Mouse (Mus musculus) G1E (cell line): ENCODE measurements at regions not wholly inside any gene's neighbourhood (a gene's known extent, or its start where the extent isn't known, plus 50 kb on each side); places are given as distances from the start of the nearest gene placed in this dataset.

Experiments used
- ATAC-seq: 2 replicates; pipeline ENCODE4 v1.8.0; 2016; ENCODE audit warnings: mild to moderate bottlenecking; ENCODE audit not compliant: insufficient number of reproducible peaks, poor library complexity, low FRiP score, severe bottlenecking; ENCODE audit errors: extremely low read depth
- DNase-seq: peaks from one replicate; pipeline ENCODE4 v3.0.0; 2012; ENCODE audit warnings: low spot score
- H3K27me3 ChIP-seq: 2 replicates; pipeline ENCODE4 v1.6.1; 2012; ENCODE audit warnings: mild to moderate bottlenecking, low read length, inconsistent platforms; ENCODE audit not compliant: insufficient read depth
- H3K36me3 ChIP-seq: replicated peaks from 2 replicates; pipeline ENCODE3; 2012; ENCODE audit warnings: mild to moderate bottlenecking, inconsistent platforms
- H3K4me1 ChIP-seq: 2 replicates; pipeline ENCODE4 v1.6.1; 2012; ENCODE audit warnings: low read depth, low read length, inconsistent platforms, mixed read lengths; ENCODE audit not compliant: insufficient read depth
- H3K4me3 ChIP-seq: 2 replicates; pipeline ENCODE4 v1.5.1; 2012; ENCODE audit warnings: low read depth, mild to moderate bottlenecking, inconsistent platforms, low read length, moderate library complexity, mixed read lengths
- H3K9me3 ChIP-seq: replicated peaks from 2 replicates; pipeline ENCODE4 v1.6.1; 2012; ENCODE audit warnings: inconsistent platforms
- CTCF ChIP-seq: IDR thresholded peaks from 2 replicates; pipeline ENCODE4 v1.5.1; 2012; ENCODE audit warnings: low read depth, low read length, inconsistent platforms, mixed read lengths
- GATA1 ChIP-seq: IDR thresholded peaks from 2 replicates; pipeline ENCODE4 v1.6.1; 2012; ENCODE audit warnings: borderline replicate concordance, low read length, inconsistent platforms, mixed read lengths
- GATA2 ChIP-seq: IDR thresholded peaks from 2 replicates; pipeline ENCODE4 v1.6.1; 2012; ENCODE audit warnings: low read depth, low read length, inconsistent platforms, borderline replicate concordance
- POLR2AphosphoS5 ChIP-seq: IDR thresholded peaks from 2 replicates; pipeline ENCODE4 v1.6.1; 2012; ENCODE audit warnings: low read depth, low read length, inconsistent platforms; ENCODE audit not compliant: insufficient replicate concordance
- TAL1 ChIP-seq: conservative IDR thresholded peaks from 2 replicates; pipeline ENCODE4 v1.6.1; 2012; ENCODE audit warnings: low read depth, low read length, inconsistent platforms, mixed read lengths

DNA sequence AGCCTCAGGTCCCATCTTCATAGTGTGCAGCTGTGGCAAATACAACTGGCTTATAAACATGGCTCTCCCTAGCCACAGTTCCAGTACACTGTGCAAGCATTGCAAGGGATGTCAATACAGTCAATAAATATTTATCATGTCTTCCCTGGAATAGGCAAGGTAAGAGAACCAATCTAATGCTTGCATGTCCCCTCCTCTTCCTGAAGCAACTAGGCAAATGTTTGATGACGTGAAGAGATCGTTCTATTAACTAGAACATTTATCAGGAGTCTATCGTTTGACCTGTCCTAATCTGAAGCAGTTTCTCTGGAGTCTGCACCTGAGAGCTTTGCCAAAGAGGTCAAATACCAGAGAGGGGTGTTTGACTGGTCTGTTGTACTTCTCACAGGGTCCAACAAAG, 72.4 kb upstream of the Klf9 start:
- Histone ChIP-seq H3K4me3 (no peak overlapping the region), H3K9me3 (no peaks in the 10 kb centered on the region), H3K27me3 (no peaks in the 10 kb centered on the region), H3K36me3 (no peaks in the 10 kb centered on the region), H3K4me1 (no peaks in the 10 kb centered on the region)
- DNase-seq (no peak), ATAC-seq (no peak)
- no peak for TF ChIP-seq GATA1
- no peak for TF ChIP-seq GATA2
- no peak for TF ChIP-seq CTCF
- no peak for TF ChIP-seq POLR2AphosphoS5
- TF ChIP-seq TAL1 = no peak

DNA sequence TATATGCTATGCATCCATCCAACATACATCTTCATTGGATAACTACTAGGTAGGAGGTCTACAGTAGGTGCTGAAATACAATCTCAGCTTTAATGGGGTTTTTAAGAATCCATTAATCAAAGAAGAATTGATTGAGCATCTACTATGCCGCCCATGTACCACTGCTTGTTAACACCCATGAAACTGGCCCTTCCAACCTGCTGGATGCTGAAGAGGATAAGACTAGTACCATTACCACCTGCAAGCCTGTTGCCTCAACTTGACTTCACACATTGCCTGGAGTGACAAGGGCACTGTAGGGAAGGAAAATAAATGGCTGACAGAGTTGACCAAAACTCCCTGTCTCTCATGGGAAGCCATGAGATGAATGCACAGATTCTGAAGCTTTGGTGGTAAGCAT, 71.4 kb upstream of the Klf9 start:
- Histone ChIP-seq H3K4me3 (no peak overlapping the region), H3K36me3 (no peaks in the 10 kb centered on the region), H3K27me3 (no peaks in the 10 kb centered on the region), H3K4me1 (peaks cover 2% of the 10 kb centered on the region; the same call in 1 of the 2 replicates), H3K9me3 (no peaks in the 10 kb centered on the region)
- TF ChIP-seq GATA1 = no peak
- no peak for TF ChIP-seq GATA2
- TF ChIP-seq POLR2AphosphoS5 = no peak
- TF ChIP-seq CTCF = no peak
- no peak for TF ChIP-seq TAL1
- ATAC-seq (no peak), DNase-seq (no peak)

DNA sequence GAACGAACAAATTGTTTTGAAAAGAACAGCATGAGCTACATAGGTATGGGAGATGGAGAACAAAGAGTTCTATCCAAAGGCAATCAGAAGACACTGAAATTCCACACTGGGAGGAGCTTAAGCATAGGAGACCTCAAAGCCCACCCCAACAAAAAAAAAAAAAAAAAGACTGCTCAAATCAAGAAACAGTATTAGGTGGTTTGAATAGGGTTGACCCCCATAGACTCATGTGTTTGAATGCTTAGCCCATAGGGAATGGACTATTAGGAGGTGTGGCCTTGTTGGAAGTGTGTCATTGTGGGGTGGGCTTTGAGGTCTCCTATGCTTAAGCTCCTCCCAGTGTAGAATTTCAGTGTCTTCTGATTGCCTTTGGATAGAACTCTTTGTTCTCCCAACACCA, 70.0 kb upstream of the Klf9 start:
- TF ChIP-seq GATA2 = no peak
- TF ChIP-seq TAL1 = no peak
- TF ChIP-seq GATA1 = no peak
- TF ChIP-seq CTCF = no peak
- TF ChIP-seq POLR2AphosphoS5 = no peak
- peaks cover 11% of the 10 kb centered on the region for H3K4me1 ChIP-seq

GRCm38 (mm10) chr19:23074602-23075570, 66.1 kb upstream of the Klf9 start:
- TF ChIP-seq CTCF (no peak), GATA2 (no peak), POLR2AphosphoS5 (no peak), TAL1 (no peak), GATA1 (no peak)
- peaks cover 11% of the 10 kb centered on the region for H3K4me1 ChIP-seq
- 0 out of 2 replicates have a peak, but pooled peaks cover 6% of the 10 kb centered on the region for H3K27me3 ChIP-seq
- peak; percentile 45; the same call in 1 of the 2 replicates for ATAC-seq
- H3K36me3 ChIP-seq = no peaks in the 10 kb centered on the region
- H3K4me3 ChIP-seq = no peak overlapping the region
- no peak for DNase-seq
- no peaks in the 10 kb centered on the region for H3K9me3 ChIP-seq

More for the DNA sequence above, 70.0 kb upstream of the Klf9 start:
- no peak overlapping the region for H3K4me3 ChIP-seq
- H3K27me3 ChIP-seq = no peaks in the 10 kb centered on the region
- ATAC-seq = no peak
- H3K9me3 ChIP-seq = no peaks in the 10 kb centered on the region
- no peak for DNase-seq
- no peaks in the 10 kb centered on the region for H3K36me3 ChIP-seq

DNA sequence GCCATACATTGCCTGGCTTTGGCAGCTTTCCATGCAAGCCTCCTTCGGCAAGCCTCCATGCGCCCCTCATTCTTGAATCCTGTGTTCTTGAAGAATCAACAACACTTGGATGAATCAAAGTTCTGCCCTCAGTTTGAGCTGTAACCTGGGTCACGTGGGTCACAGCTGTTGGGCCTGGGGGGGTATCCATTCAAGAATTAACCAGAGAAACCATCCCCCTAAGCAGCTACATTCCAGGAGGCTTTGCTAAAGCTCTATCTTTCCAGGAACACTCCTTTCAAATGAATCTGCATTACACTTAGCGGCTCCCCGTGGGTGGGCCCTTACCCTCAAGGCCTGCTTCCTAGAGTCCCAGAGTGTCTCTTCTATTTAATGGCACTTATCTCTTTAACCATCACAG, 65.2 kb upstream of the Klf9 start:
- TF ChIP-seq CTCF (no peak), TAL1 (no peak), GATA1 (no peak), POLR2AphosphoS5 (no peak), GATA2 (no peak)
- Histone ChIP-seq H3K9me3 (no peaks in the 10 kb centered on the region), H3K27me3 (0 out of 2 replicates have a peak, but pooled peaks cover 6% of the 10 kb centered on the region), H3K4me1 (peaks cover 11% of the 10 kb centered on the region), H3K36me3 (no peaks in the 10 kb centered on the region), H3K4me3 (no peak overlapping the region)
- ATAC-seq (no peak), DNase-seq (no peak)

- TF ChIP-seq POLR2AphosphoS5 (no peak), CTCF (no peak), GATA1 (no peak), GATA2 (no peak), TAL1 (no peak)
- no peaks in the 10 kb centered on the region; the same call in 1 of the 2 replicates for H3K27me3 ChIP-seq
- no peaks in the 10 kb centered on the region for H3K36me3 ChIP-seq
- no peaks in the 10 kb centered on the region for H3K9me3 ChIP-seq
- ATAC-seq = no peak
- DNase-seq = no peak
- no peak overlapping the region for H3K4me3 ChIP-seq
- no peaks in the 10 kb centered on the region for H3K4me1 ChIP-seq
Measured at GRCm38 (mm10) chr19:23085173-23085660, 55.8 kb upstream of the Klf9 start.
